Mouse (Mus musculus): ENCODE results near the gene Zfp764. TPM values are rescaled to one million over a fixed set of nuclear protein-coding genes. Genes with fewer than 3 reads are reported as not detected.

Gene Zfp764
- polyA plus RNA-seq (2015; fragmentation: Illumina TruSeq; extraction: RNeasy Lipid Tissue Mini Kit (QIAGEN cat#74804); ENCODE audit: insufficient read depth, low read depth, low replicate concordance), result 3.5 TPM

GRCm38 (mm10) chr7:127406002-127406987, at the start of gene Zfp764:
Zfp764 (minus strand) TSS chr7:127406822.

GRCm38 (mm10) chr7:127448521-127449300, 42.1 kb upstream of the Zfp764 start, which contains the start of gene Zfp689:
Zfp689 (minus strand) TSS chr7:127449158.

GRCm38 (mm10) chr7:127421388-127422191, 15.0 kb upstream of the Zfp764 start, which contains the start of gene Zfp688:
Zfp688 (minus strand) TSS chr7:127422068.

GRCm38 (mm10) chr7:127393157-127393943, 13.3 kb downstream of the Zfp764 start, which contains the start of gene E430018J23Rik:
E430018J23Rik (minus strand) TSS chr7:127393629.

GRCm38 (mm10) chr7:127386641-127387392, 19.8 kb downstream of the Zfp764 start, which contains the start of gene 9130019O22Rik:
9130019O22Rik (minus strand) TSS chr7:127387166.

GRCm38 (mm10) chr7:127375271-127376245, 31.1 kb downstream of the Zfp764 start, which contains the start of gene Zfp747:
Zfp747 (minus strand) TSS chr7:127376050.

Other genes with a start within 250 kb of the Zfp764 start
- 10.8 TPM for gene Cd2bp2, start 210.8 kb downstream of the Zfp764 start, polyA plus RNA-seq (2015; fragmentation: Illumina TruSeq; extraction: RNeasy Lipid Tissue Mini Kit (QIAGEN cat#74804); ENCODE audit: insufficient read depth, low read depth, low replicate concordance)
- gene Tbc1d10b, start 198.4 kb downstream of the Zfp764 start, polyA plus RNA-seq (2015; fragmentation: Illumina TruSeq; extraction: RNeasy Lipid Tissue Mini Kit (QIAGEN cat#74804); ENCODE audit: insufficient read depth, low read depth, low replicate concordance), result 7.0 TPM
- 1.5 TPM for gene Mylpf, start 197.9 kb downstream of the Zfp764 start, polyA plus RNA-seq (2015; fragmentation: Illumina TruSeq; extraction: RNeasy Lipid Tissue Mini Kit (QIAGEN cat#74804); ENCODE audit: insufficient read depth, low read depth, low replicate concordance)
- gene Zfp553, start 173.8 kb downstream of the Zfp764 start, polyA plus RNA-seq (2015; fragmentation: Illumina TruSeq; extraction: RNeasy Lipid Tissue Mini Kit (QIAGEN cat#74804); ENCODE audit: insufficient read depth, low read depth, low replicate concordance), result 2.2 TPM
- 2.8 TPM for gene Sept1, start 173.7 kb downstream of the Zfp764 start, polyA plus RNA-seq (2015; fragmentation: Illumina TruSeq; extraction: RNeasy Lipid Tissue Mini Kit (QIAGEN cat#74804); ENCODE audit: insufficient read depth, low read depth, low replicate concordance)
- 8.5 TPM for gene Zfp771, start 162.5 kb downstream of the Zfp764 start, polyA plus RNA-seq (2015; fragmentation: Illumina TruSeq; extraction: RNeasy Lipid Tissue Mini Kit (QIAGEN cat#74804); ENCODE audit: insufficient read depth, low read depth, low replicate concordance)
- gene Dctpp1, start 146.1 kb downstream of the Zfp764 start, polyA plus RNA-seq (2015; fragmentation: Illumina TruSeq; extraction: RNeasy Lipid Tissue Mini Kit (QIAGEN cat#74804); ENCODE audit: insufficient read depth, low read depth, low replicate concordance), result 12.0 TPM
- gene Sephs2, start 132.8 kb downstream of the Zfp764 start, polyA plus RNA-seq (2015; fragmentation: Illumina TruSeq; extraction: RNeasy Lipid Tissue Mini Kit (QIAGEN cat#74804); ENCODE audit: insufficient read depth, low read depth, low replicate concordance), result 21.0 TPM
- gene Itgal, start 110.6 kb downstream of the Zfp764 start, polyA plus RNA-seq (2015; fragmentation: Illumina TruSeq; extraction: RNeasy Lipid Tissue Mini Kit (QIAGEN cat#74804); ENCODE audit: insufficient read depth, low read depth, low replicate concordance), result 0.55 TPM
- 4.1 TPM for gene Zfp768, start 61.2 kb downstream of the Zfp764 start, polyA plus RNA-seq (2015; fragmentation: Illumina TruSeq; extraction: RNeasy Lipid Tissue Mini Kit (QIAGEN cat#74804); ENCODE audit: insufficient read depth, low read depth, low replicate concordance)
- 1.6 TPM for gene Zfp747, start 30.8 kb downstream of the Zfp764 start, polyA plus RNA-seq (2015; fragmentation: Illumina TruSeq; extraction: RNeasy Lipid Tissue Mini Kit (QIAGEN cat#74804); ENCODE audit: insufficient read depth, low read depth, low replicate concordance)
- gene 9130019O22Rik, start 19.7 kb downstream of the Zfp764 start, polyA plus RNA-seq (2015; fragmentation: Illumina TruSeq; extraction: RNeasy Lipid Tissue Mini Kit (QIAGEN cat#74804); ENCODE audit: insufficient read depth, low read depth, low replicate concordance), result 0.54 TPM
- gene E430018J23Rik, start 13.2 kb downstream of the Zfp764 start, polyA plus RNA-seq (2015; fragmentation: Illumina TruSeq; extraction: RNeasy Lipid Tissue Mini Kit (QIAGEN cat#74804); ENCODE audit: insufficient read depth, low read depth, low replicate concordance), result 1.1 TPM
- 6.0 TPM for gene Zfp688, start 15.2 kb upstream of the Zfp764 start, polyA plus RNA-seq (2015; fragmentation: Illumina TruSeq; extraction: RNeasy Lipid Tissue Mini Kit (QIAGEN cat#74804); ENCODE audit: insufficient read depth, low read depth, low replicate concordance)
- gene Zfp689, start 42.3 kb upstream of the Zfp764 start, polyA plus RNA-seq (2015; fragmentation: Illumina TruSeq; extraction: RNeasy Lipid Tissue Mini Kit (QIAGEN cat#74804); ENCODE audit: insufficient read depth, low read depth, low replicate concordance), result 1.1 TPM
- 21.0 TPM for gene Prr14, start 52.8 kb upstream of the Zfp764 start, polyA plus RNA-seq (2015; fragmentation: Illumina TruSeq; extraction: RNeasy Lipid Tissue Mini Kit (QIAGEN cat#74804); ENCODE audit: insufficient read depth, low read depth, low replicate concordance)
- gene Fbrs, start 72.4 kb upstream of the Zfp764 start, polyA plus RNA-seq (2015; fragmentation: Illumina TruSeq; extraction: RNeasy Lipid Tissue Mini Kit (QIAGEN cat#74804); ENCODE audit: insufficient read depth, low read depth, low replicate concordance), result 18.9 TPM
- 4.0 TPM for gene Srcap, start 105.2 kb upstream of the Zfp764 start, polyA plus RNA-seq (2015; fragmentation: Illumina TruSeq; extraction: RNeasy Lipid Tissue Mini Kit (QIAGEN cat#74804); ENCODE audit: insufficient read depth, low read depth, low replicate concordance)
- 13.7 TPM for gene Gm42715, start 112.8 kb upstream of the Zfp764 start, polyA plus RNA-seq (2015; fragmentation: Illumina TruSeq; extraction: RNeasy Lipid Tissue Mini Kit (QIAGEN cat#74804); ENCODE audit: insufficient read depth, low read depth, low replicate concordance)
- not detected for gene Tmem265, start 154.6 kb upstream of the Zfp764 start, polyA plus RNA-seq (2015; fragmentation: Illumina TruSeq; extraction: RNeasy Lipid Tissue Mini Kit (QIAGEN cat#74804); ENCODE audit: insufficient read depth, low read depth, low replicate concordance)
- 33.3 TPM for gene Phkg2, start 166.5 kb upstream of the Zfp764 start, polyA plus RNA-seq (2015; fragmentation: Illumina TruSeq; extraction: RNeasy Lipid Tissue Mini Kit (QIAGEN cat#74804); ENCODE audit: insufficient read depth, low read depth, low replicate concordance)
- 4.7 TPM for gene Ccdc189, start 181.8 kb upstream of the Zfp764 start, polyA plus RNA-seq (2015; fragmentation: Illumina TruSeq; extraction: RNeasy Lipid Tissue Mini Kit (QIAGEN cat#74804); ENCODE audit: insufficient read depth, low read depth, low replicate concordance)
- gene Rnf40, start 181.9 kb upstream of the Zfp764 start, polyA plus RNA-seq (2015; fragmentation: Illumina TruSeq; extraction: RNeasy Lipid Tissue Mini Kit (QIAGEN cat#74804); ENCODE audit: insufficient read depth, low read depth, low replicate concordance), result 13.6 TPM
- gene Zfp629, start 209.0 kb upstream of the Zfp764 start, polyA plus RNA-seq (2015; fragmentation: Illumina TruSeq; extraction: RNeasy Lipid Tissue Mini Kit (QIAGEN cat#74804); ENCODE audit: insufficient read depth, low read depth, low replicate concordance), result 3.3 TPM